Mouse (Mus musculus) left cerebral cortex, adult 8-10 months (tissue): ENCODE measurements around the gene Smim22. TPM values are rescaled to one million over a fixed set of nuclear protein-coding genes. Genes with fewer than 3 reads are reported as not detected.

Experiments used
- DNase-seq, 2 experiments: peaks; one replicate each; pipeline ENCODE4 v3.0.0; 2022; ENCODE audit warnings: low spot score in 2 of 2
- total RNA-seq, 4 experiments: library from RNA; stranded (reverse); gene quantifications; 2 replicates each; pipeline ENCODE4 v1.2.4; 2022

The Smim22 gene
- not detected for total RNA-seq

DNA sequence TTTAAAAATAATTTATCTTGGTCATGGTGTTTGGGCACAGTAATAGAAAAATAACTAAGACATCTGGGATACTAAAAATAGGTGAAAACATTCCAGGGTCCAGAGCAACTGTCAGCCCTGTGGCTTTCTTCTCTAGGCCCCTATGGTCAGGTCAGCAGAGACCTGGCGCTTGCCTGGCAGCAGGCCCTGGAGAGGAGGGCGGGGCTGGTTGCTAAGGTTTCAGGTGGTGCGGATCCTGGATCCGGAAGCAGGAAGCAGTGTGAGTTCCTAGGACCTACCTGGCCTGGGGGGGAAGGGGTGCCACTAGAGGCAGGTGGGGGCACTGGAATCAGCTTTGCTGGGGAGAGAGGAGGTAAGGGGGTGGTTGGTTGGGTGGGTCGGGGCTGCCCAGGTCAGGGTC lies at the start of gene Smim22:
Gene Smim22, plus strand, starts transcription at position 222 of the 400 bp plus-strand sequence.
- DNase-seq: no peak

DNA sequence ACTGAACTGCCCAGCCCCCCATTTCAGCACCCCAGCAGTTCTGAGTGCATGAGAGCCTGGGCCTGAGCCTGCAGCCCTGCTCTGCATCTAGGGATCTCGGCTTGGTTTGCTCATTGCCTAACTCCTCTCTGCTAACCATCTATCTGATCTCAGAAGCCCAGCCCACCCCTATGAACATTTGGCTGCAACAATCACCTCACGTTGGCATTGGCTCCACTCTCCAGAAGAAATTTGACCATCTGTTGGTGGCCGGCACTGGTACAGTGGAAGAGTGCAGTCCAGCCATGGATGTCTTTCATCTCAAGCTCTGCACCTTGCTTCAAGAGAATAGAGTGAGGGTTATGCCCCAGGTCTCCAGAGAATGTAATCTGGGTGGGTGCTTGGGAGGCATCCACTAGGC lies 49.6 kb upstream of the Smim22 start:
- no peak for DNase-seq

DNA sequence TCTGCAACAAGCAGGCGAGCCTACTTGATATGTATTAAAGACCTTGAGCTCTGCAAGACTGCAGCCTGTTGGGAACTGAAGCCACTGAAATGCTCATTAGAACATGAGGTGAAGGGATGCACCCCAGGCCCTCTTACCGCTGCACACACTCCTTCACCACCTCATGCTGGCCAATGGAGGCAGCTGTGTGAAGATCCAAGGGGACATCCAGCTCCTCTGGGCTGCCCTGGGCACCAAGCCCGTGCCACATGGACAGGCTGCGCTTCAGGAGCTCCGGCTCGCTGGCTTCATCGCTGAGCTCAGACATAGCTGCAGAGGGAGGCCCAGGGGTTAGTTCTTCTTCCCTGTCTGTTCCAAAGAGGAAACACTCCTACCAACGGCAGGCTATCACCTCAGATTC lies 46.8 kb upstream of the Smim22 start:
- no peak for DNase-seq

DNA sequence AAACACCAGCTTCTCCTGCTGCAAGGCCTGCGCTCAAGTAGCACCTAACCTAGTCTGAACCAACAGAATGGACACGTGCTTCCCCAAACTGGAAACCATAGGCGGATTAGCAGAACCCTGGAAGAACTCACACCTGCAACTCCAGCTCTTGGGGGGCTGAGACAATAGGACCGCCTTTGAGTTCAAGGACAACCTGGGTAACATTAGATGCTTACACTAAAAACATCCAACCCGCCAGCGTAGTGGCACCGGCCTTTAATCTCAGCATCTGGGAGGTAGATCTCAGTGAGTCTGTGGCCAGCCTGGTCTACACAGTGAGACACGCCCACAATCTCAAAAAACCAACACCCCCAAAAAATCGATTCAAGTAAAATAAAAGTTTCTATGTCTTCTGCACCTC lies 43.7 kb upstream of the Smim22 start:
- no peak for DNase-seq

DNA sequence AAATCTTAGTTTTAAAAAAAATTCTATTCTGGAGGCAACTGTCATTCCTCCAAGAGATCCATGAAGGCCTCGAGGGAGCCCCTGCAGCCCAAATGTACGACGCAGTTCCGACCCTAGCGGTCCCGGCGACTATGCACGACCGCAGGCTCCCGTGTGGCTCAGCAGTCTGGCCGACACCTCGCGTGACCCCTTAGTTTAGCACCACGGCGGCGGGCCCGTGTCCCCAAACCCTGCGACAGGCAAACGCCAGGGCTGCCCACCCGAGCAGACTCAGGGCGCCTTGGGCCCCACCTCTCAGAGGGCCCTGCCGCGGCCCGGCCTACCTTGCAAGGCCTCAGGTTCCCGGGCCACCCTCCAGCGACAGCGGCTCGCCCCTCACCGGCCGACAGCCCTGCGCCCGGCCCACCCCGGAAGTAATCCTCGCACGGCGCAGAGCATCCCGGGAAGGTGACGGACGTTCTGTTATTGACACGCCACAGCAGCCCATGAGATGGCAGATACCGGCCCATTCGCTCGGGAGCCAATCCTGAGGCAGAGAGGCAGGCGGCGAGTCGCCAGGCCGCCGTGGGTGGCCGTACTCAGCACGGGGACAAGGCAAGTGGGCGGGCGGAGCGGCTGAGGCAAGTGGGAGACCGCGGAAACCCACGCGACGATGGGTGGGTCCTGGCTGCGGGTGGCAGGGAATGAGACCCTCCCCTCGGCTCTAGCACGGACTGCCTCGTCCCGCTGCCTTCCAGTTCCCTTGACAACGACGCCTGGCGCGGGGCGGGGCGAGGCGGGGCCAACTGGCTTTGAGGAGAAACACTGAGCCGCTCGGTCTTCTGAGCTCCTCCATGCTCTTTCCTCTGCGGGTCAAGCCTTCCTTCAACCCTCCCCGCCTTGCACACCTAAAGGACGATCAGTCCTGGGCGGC lies 43.0 kb upstream of the Smim22 start, which contains the start of gene Anks3:
Gene Anks3, minus strand, starts transcription at position 409 of the 913 bp plus-strand sequence.
- DNase-seq: peak; percentile 96 to 100

DNA sequence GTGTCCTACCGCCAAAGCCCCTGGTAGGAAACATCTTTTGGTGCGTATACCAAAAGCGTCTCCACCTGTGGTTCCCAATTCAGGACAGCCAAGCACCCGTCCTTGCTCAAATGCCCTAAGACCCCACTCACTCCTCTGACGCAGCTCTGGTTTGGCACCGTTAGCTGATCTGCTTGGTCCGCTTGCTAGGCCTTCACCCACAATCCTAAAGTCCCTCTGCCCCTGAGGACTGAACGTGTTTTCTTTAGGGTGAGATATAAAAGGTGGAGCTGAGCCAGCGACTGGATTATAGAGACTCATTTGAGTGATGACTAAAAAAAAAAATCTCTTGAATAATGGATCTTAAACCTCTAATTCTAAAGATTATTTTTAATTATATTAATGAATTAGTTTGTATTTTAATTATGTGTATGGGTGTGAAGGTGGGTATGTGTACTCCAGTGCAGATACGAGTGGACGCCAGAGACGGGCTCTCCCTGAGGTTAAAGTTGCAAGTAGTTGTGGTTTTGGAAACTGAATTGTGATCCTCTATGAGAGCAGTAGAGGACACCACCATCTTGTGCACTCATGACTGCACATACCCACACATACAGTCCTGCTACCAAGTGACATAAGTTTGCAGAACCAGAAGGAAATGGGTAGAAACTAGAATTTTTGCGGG lies 42.2 kb upstream of the Smim22 start:
- DNase-seq: no peak

DNA sequence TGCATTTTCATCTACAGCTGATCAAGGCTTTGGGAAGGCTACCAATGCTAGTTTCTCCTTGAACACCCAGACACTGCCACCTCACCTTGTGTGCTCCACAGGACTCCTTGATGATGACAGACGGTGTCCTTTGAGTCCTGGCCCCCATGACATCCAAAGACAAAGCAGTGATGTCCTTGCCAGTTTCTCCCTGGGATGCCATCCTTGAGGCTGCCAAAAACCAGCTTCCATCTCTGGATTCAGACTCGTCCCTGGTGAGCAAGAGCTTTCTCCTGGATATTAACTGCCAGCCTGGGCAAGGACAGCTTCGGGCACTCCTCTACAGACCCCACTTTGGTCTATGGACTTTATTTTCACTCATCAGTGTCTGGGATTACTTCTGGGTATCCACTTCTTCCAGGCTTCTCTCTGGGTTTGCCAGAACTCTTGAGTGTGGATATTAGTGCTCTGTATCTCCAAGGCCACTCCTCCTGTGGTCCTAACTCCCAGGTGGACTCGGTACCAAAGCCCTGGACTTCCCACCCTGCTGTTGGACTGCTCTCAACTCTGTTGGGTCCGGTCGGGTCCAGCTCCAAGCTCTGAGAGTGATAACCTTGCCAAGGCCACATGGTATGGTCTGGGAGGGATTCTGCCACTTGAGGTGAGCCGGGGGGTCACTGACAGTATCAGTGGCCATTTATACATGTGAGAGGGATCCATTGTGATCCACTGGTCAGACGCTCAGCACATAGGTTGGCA lies 41.5 kb upstream of the Smim22 start:
- no peak for DNase-seq

DNA sequence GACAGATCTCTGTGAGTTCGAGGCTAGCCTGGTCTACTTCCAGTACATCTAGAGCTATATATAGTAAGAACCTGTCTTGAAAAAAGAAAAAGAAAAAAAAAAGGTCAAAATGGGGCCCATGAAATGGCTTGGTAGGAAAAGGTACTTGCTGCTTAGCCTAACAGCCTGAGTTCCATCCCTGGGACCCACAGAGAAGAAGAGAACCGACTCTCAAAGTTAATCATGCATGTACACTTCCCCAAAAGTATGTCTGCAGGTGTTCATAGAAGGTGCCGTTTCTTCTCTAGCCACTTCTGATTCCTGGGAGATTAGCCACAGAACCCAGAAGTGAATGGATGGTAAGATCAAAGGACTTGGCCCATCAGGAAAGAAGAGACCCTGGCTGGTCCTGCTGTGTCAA lies 38.7 kb upstream of the Smim22 start:
- DNase-seq: no peak

DNA sequence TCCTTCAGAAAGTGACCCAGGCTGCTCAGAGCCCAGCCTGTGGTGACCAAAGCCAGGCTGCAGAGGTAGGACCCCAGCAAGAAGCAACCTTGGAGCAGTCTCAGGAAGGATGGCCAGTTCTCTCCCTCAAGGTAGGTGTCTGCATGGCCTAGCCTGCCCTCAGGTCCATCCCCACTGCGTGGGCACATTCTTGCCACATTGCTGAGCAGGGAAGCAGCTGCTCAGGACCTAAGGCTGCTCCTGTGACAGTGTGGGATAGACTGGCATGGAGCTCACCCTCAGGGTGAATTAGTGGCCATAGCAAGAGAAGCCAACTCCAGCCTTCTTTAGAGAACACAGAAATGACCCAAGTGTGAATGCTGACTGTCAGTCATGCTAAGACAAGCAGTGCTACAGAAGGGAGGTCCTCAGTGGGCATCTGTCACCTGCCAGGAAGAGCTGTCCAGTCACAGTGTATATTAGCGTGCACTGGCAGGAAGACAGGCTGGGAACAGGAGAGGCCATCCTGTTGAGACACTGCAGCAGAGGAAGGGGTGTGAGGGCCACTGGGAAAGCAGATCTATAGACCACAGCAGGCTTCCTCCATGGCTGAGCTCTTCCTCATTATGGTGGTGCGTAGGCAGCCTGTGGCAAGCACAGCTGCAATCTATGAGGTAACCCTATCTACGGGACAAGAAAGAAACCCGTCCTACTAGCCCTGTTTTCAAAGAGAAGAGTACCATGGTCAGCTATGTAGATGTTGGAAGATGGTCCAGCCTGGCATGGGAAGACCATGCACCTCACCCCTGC lies 37.8 kb upstream of the Smim22 start:
- DNase-seq: no peak

DNA sequence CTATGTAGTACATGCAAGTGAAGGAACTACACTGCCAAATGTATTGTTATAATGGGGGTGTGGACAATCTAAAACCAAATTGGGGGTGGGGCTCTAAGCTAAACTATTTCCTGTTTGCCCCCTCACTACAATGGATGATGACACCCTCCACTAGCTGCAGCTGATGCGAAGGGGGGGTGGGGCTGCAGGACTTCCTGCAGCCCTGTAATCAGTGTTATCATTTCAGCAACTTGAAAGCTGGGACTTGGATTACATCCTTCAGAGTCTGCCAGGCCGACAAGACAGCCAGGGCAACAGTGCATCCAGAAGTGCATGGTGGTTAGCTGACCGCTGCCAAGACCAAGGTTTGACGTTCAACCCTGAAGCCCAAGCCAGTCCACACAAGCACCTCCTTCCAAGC lies 35.5 kb upstream of the Smim22 start:
- no peak for DNase-seq

DNA sequence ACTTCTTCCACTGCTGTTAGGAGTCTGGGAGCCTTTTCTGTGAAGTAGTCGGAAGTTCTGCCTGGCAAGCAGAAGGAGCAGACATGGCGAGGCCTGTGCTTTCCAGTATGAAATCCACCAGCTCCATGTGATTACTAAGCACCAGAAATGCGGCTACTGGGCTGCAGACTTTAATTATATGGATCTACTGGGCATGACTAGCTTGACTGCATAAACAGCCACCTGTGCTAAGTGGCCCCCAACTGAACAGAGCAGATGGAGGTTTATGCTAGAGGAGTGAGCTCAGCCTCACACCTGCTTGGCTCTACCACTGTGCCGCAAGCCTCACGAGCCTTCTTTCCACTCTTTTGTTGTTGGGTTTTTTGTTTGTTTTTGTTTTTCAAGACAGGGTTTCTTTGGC lies 32.6 kb upstream of the Smim22 start:
- no peak for DNase-seq

DNA sequence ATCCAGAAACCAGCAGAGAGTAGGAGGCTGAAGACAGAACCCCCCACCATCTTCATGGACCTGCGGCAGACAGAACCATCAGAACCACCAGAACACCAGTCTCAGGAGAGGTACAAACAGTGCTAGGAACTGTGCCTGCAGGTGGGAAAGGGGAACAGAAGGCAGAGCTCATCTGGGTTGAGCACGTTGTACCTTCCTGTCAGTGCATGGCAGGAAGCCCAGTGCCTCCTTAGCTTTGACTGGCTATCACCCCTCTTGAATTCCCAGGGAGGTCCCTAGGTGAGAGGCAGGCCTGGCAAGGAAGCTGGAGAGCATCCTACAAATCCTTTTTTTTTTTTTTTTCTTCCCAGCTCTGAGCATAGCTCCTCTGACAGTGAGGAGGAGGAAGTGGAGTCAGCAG lies 30.9 kb upstream of the Smim22 start:
- no peak for DNase-seq

DNA sequence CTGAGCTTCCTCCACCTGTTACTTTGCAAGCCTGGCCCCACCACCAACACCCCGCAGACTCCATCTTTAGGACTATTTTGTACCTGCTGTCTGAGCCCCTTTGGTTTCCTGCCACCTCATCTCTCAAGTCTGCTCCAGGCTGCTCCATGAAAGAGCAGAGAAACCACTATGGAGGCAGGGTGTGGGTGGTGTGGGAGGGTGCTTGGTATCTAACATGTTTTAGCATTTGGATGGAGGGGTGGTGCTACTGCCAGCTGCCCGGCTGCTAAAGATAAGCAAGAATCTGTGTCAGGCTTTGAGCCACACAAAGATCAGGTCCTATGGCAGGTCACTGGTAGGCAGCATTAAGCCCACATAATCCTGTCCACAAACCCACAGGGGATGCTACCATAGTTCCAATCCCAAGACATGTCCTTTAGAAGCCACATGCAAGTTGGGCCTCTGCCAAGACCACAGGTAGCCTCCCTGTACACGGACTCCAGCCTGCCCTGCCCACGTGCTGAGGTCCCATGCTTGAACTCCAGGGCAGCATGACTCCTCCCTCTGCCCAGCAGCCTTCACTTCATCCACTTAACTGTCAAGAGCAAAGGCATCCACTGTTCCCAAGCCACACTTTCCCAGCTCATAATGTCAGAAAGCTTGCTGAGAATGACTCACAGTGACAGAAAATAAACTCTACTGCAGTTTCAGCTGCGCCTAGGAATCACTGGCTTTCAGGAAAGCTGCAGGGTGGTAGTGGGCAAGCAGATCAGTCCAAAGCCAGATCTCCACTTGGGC lies 28.6 kb upstream of the Smim22 start:
- DNase-seq: no peak

DNA sequence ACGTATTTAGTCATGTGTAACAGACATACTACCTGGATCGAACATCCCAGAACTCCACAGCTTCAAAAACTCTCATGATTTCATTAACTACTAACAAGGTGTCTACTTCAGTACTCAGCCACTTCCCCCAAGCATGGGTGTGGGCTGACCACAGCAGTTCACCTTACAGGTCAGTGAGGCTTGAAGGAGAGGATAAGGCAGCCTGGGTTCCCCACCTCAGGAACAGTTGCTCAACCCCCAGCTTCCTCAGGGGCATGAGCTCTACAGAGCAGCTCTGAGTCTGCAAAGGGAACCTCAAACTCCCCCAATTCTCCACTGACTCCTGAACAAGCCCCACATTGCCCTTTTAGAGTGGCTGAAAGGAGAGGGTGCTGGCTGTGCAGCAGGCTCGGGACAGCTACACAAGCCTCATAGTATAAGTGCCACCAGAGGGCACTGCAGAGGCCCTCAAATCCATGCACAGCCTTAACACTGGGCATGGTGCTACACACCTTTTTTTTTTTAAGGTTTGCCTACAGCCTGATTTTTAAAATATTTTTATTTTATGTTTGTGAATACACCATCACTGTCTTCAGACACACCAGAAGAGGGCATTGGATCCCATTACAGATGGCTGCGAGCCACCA lies 27.2 kb upstream of the Smim22 start:
- DNase-seq: no peak

DNA sequence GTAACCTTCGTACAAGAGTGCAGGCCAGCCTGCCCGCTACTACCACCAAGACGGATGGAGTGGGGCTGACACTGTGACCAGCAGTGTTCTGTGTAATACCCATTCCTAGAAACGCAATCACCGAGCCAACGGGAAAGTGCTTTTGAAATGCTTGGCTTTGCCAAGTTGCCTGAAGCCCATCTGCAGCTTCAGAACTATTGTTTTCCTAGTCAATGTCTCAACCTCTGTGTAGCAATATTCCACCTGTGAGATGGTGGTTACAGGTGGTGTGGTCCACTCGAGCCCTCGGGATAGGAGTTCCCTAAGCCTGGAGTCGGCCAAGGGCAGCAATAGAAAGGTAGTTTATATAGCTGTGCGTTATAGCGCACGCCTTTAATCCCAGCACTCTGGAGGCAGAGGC lies 22.4 kb upstream of the Smim22 start:
- DNase-seq: no peak

DNA sequence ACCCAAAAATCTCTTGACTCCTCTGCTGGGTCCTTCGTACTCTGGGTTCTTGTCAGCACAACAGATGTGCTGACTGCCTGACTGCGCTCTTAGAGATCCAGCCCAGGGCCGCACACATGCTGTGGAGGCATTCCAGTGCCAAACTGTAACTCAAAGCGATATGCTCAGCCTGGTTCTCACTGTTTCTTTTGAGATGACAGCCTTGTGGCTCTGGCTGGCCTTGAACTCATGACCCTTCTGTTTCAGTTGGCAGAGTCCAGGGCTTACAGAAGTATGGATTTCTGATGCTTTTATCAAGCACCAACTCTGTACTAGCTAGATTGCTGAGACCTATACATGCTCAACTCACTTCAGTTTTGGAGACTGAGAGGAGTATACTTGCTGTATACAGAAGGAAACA lies 13.8 kb upstream of the Smim22 start:
- DNase-seq: no peak

DNA sequence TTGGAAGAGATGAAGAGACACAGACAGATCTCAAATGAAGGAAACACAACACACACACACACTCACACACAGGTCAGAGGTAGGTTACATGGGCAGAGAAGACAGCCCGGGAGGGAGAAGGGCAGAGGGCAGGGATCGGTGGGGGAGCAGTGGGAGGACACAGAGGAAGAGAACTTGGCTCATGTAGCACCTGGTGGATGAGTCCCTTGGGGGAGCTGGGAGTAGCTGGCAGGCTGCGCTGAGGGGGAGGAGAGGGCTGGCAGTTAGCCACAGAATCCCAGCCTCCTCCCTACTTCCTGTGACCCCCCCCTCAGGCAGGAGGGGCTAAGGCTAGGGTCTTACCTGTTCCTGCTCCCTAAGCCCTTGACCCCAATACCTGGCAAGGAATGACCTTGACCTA lies 9.5 kb upstream of the Smim22 start, which contains the start of gene Sept12:
Gene Sept12, minus strand, starts transcription at position 300 of the 400 bp plus-strand sequence.
- no peak for DNase-seq

DNA sequence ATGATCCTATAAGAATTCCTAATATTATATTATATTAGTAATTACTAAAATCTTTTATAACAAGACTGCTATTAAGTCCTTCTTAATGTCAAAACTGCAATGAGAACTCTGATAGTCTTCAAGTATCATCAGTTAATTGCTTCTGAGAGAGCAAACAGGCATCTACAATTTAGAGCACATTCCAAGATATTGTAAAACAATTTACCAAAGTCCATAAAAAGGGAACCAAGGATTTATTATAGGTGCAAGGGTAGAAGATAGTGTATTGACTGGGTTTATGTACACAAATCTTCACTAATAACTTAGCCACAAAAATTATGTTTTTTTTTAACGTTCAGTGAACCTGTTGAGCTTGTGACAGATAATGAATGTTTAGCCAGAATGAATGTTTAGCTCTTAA lies 8.1 kb upstream of the Smim22 start:
- no peak for DNase-seq

DNA sequence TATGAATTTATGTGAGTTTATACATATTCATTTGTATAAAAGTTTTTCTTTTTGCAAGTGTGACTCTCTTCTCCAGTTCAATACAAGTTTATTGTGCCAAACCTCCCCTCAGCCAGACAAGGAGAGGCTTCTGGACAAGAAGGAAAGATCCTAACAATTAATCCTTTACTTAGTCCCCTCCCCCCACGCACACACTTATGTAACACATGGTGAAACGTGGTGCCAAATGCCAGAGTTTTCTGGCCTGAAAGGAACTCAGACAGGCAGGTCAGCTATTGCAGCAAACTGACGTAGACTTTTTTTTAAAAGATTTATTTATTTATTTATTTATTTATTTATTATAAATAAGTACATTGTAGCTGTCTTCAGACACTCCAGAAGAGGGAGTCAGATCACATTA lies 6.5 kb upstream of the Smim22 start:
- no peak for DNase-seq

DNA sequence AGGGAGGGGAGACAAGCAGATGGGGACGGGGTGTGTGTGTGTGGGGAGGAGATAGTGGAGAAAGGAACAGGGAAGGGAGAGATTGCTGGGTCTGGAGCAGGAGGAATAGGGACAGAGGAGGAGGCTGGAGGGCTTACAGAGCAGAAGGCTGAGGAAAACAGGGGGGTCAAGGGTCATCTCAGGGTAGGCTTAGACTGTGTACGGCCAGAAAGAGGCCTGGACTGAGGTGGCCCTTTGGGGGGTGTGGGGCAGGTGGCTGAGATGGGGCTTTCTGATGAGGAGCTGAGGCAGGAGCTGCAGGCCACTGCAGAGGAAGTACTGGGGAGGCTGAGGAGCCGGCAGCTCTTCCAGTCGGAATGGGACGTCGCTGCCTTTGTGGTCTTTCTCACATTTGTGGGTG lies 404 bp downstream of the Smim22 start:
- no peak for DNase-seq
